Mouse (Mus musculus) E14TG2a.4 (cell line): ENCODE data around the gene Kdm3a.

Source experiments
- CTCF ChIP-seq: conservative IDR thresholded peaks from 2 replicates; pipeline ENCODE4 v1.5.1; 2014; ENCODE audit warnings: low read length
- NANOG ChIP-seq: IDR thresholded peaks from 2 replicates; pipeline ENCODE4 v1.6.1; 2014; ENCODE audit warnings: borderline replicate concordance, low read length, mixed read lengths

GRCm38 (mm10) chr6:71609968-71610367, 22.8 kb downstream of the Kdm3a start:
- TF ChIP-seq CTCF (no peak), NANOG (no peak)
